Mouse (Mus musculus) kidney, embryonic 14.5 days (tissue): ENCODE results near the gene Selplg. TPM values are rescaled to one million over a fixed set of nuclear protein-coding genes. Genes with fewer than 3 reads are reported as not detected.

Experiments used
- ATAC-seq: fragments of 200-750 bp; cut with Nextera tagmentation; 2 replicates; pipeline ENCODE4 v1.8.0; 2017; ENCODE audit warnings: moderate number of reproducible peaks, mild to moderate bottlenecking, moderate TSS enrichment, moderate library complexity; ENCODE audit not compliant: low FRiP score, low TSS enrichment
- H3K27ac ChIP-seq: fragments of 300-500 bp; sonication (generic); 2 replicates; pipeline ENCODE4 v1.5.1; 2014; ENCODE audit warnings: low read depth, mild to moderate bottlenecking, low read length, moderate library complexity, mixed read lengths
- H3K27me3 ChIP-seq: fragments of 300-500 bp; sonication (generic); 2 replicates; pipeline ENCODE4 v1.6.1; 2014; ENCODE audit warnings: mild to moderate bottlenecking, low read length; ENCODE audit not compliant: control insufficient read depth, insufficient read depth
- H3K36me3 ChIP-seq: fragments of 300-500 bp; sonication (generic); 2 replicates; pipeline ENCODE4 v1.6.1; 2014; ENCODE audit warnings: low read length, mixed read lengths; ENCODE audit not compliant: control insufficient read depth, insufficient read depth
- H3K4me1 ChIP-seq: fragments of 300-500 bp; sonication (generic); 2 replicates; pipeline ENCODE4 v1.6.1; 2014; ENCODE audit warnings: low read length, mixed read lengths; ENCODE audit not compliant: control insufficient read depth, insufficient read depth
- H3K4me2 ChIP-seq: fragments of 300-500 bp; sonication (generic); replicated peaks from 2 replicates; pipeline ENCODE4 v1.6.1; 2014; ENCODE audit warnings: low read depth, mild to moderate bottlenecking, low read length
- H3K4me3 ChIP-seq: fragments of 300-500 bp; sonication (generic); 2 replicates; pipeline ENCODE4 v1.5.1; 2014; ENCODE audit warnings: mild to moderate bottlenecking, low read length
- H3K9ac ChIP-seq: fragments of 300-500 bp; sonication (generic); 2 replicates; pipeline ENCODE4 v1.6.1; 2014; ENCODE audit warnings: low read depth, mild to moderate bottlenecking, low read length, moderate library complexity
- H3K9me3 ChIP-seq: fragments of 300-500 bp; sonication (generic); 2 replicates; pipeline ENCODE4 v1.6.1; 2016; ENCODE audit warnings: low read length; ENCODE audit not compliant: control insufficient read depth
- WGBS: fragments of 180-500 bp; shearing (Covaris S2); extraction: QIAGEN DNeasy Blood & Tissue Kit; methylation state at CpG from one replicate; pipeline ENCODE4 v1.1.7; 2014; 5-methylcytosine and 5-hydroxymethylcytosine counted together
- polyA plus RNA-seq: library from polyadenylated mRNA; unstranded; fragments of >200 nt; fragmentation: Nextera tagmentation; extraction: Ambion mirVana; gene quantifications from 2 replicates; pipeline ENCODE4 v1.2.1, GENCODE M21; 2014

Selplg gene
- polyA plus RNA-seq, 1 experiment from 2014 or later = 1.4 TPM

- no peaks in the 10 kb centered on the region for H3K9me3 ChIP-seq
- H3K27ac ChIP-seq = peak overlapping the region; percentile 63; the same call in 1 of the 2 replicates
- peak overlapping the region; percentile 24 for H3K4me2 ChIP-seq
- H3K9ac ChIP-seq = no peak overlapping the region; the same call in 1 of the 2 replicates
- H3K36me3 ChIP-seq = peaks cover 5% of the 10 kb centered on the region; the same call in 1 of the 2 replicates
- peak overlapping the region; percentile 12; the same call in 1 of the 2 replicates for H3K4me3 ChIP-seq
- WGBS = 13% methylated on average over 19 of the region's 19 CpGs
- peaks cover 25% of the 10 kb centered on the region for H3K4me1 ChIP-seq
- no peak for ATAC-seq
- no peaks in the 10 kb centered on the region for H3K27me3 ChIP-seq
Measured at GRCm38 (mm10) chr5:113797149-113797882, 35.1 kb downstream of the Selplg start.

GRCm38 (mm10) chr5:113796401-113797148 lies 35.9 kb downstream of the Selplg start:
- Histone ChIP-seq H3K36me3 (peaks cover 5% of the 10 kb centered on the region; the same call in 1 of the 2 replicates), H3K4me2 (peak overlapping the region; percentile 24), H3K9ac (no peak overlapping the region; the same call in 1 of the 2 replicates), H3K27ac (peak overlapping the region; percentile 63; the same call in 1 of the 2 replicates), H3K4me1 (peaks cover 27% of the 10 kb centered on the region), H3K9me3 (no peaks in the 10 kb centered on the region), H3K4me3 (peak overlapping the region; percentile 12; the same call in 1 of the 2 replicates), H3K27me3 (no peaks in the 10 kb centered on the region)
- ATAC-seq = peak; percentile 18; the same call in 1 of the 2 replicates
- WGBS = 6% methylated on average over 13 of the region's 13 CpGs

GRCm38 (mm10) chr5:113791197-113792095 lies 41.0 kb downstream of the Selplg start:
- WGBS = 77% methylated on average over 16 of the region's 16 CpGs
- no peak for ATAC-seq
- peak overlapping the region; percentile 18; the same call in 1 of the 2 replicates for H3K27ac ChIP-seq

GRCm38 (mm10) chr5:113790453-113791196 lies 41.8 kb downstream of the Selplg start:
- Histone ChIP-seq H3K27me3 (no peaks in the 10 kb centered on the region), H3K4me1 (peaks cover 28% of the 10 kb centered on the region), H3K4me2 (no peak overlapping the region), H3K9ac (no peak overlapping the region), H3K27ac (peak overlapping the region; percentile 18; the same call in 1 of the 2 replicates), H3K4me3 (no peak overlapping the region), H3K36me3 (peaks cover 5% of the 10 kb centered on the region; the same call in 1 of the 2 replicates), H3K9me3 (no peaks in the 10 kb centered on the region)
- ATAC-seq = no peak
- 46% methylated on average over 11 of the region's 11 CpGs for WGBS

More at GRCm38 (mm10) chr5:113791197-113792095, 41.0 kb downstream of the Selplg start:
- no peaks in the 10 kb centered on the region for H3K9me3 ChIP-seq
- H3K4me2 ChIP-seq = no peak overlapping the region
- H3K36me3 ChIP-seq = peaks cover 5% of the 10 kb centered on the region; the same call in 1 of the 2 replicates
- no peaks in the 10 kb centered on the region for H3K27me3 ChIP-seq
- H3K9ac ChIP-seq = no peak overlapping the region
- H3K4me1 ChIP-seq = peaks cover 31% of the 10 kb centered on the region
- no peak overlapping the region for H3K4me3 ChIP-seq

GRCm38 (mm10) chr5:113789075-113789788 lies 43.2 kb downstream of the Selplg start:
- no peak overlapping the region for H3K4me3 ChIP-seq
- H3K9ac ChIP-seq = no peak overlapping the region
- peaks cover 28% of the 10 kb centered on the region for H3K4me1 ChIP-seq
- no peaks in the 10 kb centered on the region for H3K27me3 ChIP-seq
- no peaks in the 10 kb centered on the region for H3K36me3 ChIP-seq
- no peaks in the 10 kb centered on the region for H3K9me3 ChIP-seq
- peak overlapping the region; percentile 85; the same call in 1 of the 2 replicates for H3K27ac ChIP-seq
- 0 out of 2 replicates have a peak overlapping the region, but pooled peaks have one; percentile 2 for H3K4me2 ChIP-seq
- peak; percentile 78 for ATAC-seq
- 14% methylated on average over 7 of the region's 7 CpGs for WGBS

- no peaks in the 10 kb centered on the region for H3K9me3 ChIP-seq
- no peak overlapping the region; the same call in 1 of the 2 replicates for H3K9ac ChIP-seq
- H3K4me1 ChIP-seq = peaks cover 29% of the 10 kb centered on the region
- no peak overlapping the region for H3K4me2 ChIP-seq
- H3K36me3 ChIP-seq = no peaks in the 10 kb centered on the region
- WGBS = 24% methylated on average over 6 of the region's 6 CpGs
- peak overlapping the region; percentile 55; the same call in 1 of the 2 replicates for H3K27ac ChIP-seq
- H3K27me3 ChIP-seq = no peaks in the 10 kb centered on the region
- no peak; the same call in 1 of the 2 replicates for ATAC-seq
- no peak overlapping the region for H3K4me3 ChIP-seq
Measured at GRCm38 (mm10) chr5:113788645-113789044, 43.8 kb downstream of the Selplg start.

GRCm38 (mm10) chr5:113786985-113787384 lies 45.5 kb downstream of the Selplg start:
- no peak overlapping the region for H3K27ac ChIP-seq
- H3K9me3 ChIP-seq = no peaks in the 10 kb centered on the region
- WGBS = 69% methylated on average over 5 of the region's 5 CpGs
- ATAC-seq = no peak
- peaks cover 36% of the 10 kb centered on the region for H3K4me1 ChIP-seq
- H3K36me3 ChIP-seq = no peaks in the 10 kb centered on the region
- H3K27me3 ChIP-seq = no peaks in the 10 kb centered on the region
- no peak overlapping the region for H3K4me3 ChIP-seq
- no peak overlapping the region; the same call in 1 of the 2 replicates for H3K9ac ChIP-seq
- no peak overlapping the region for H3K4me2 ChIP-seq
